Mouse (Mus musculus): ENCODE measurements around the gene Pafah1b2.

The Pafah1b2 gene

DNA sequence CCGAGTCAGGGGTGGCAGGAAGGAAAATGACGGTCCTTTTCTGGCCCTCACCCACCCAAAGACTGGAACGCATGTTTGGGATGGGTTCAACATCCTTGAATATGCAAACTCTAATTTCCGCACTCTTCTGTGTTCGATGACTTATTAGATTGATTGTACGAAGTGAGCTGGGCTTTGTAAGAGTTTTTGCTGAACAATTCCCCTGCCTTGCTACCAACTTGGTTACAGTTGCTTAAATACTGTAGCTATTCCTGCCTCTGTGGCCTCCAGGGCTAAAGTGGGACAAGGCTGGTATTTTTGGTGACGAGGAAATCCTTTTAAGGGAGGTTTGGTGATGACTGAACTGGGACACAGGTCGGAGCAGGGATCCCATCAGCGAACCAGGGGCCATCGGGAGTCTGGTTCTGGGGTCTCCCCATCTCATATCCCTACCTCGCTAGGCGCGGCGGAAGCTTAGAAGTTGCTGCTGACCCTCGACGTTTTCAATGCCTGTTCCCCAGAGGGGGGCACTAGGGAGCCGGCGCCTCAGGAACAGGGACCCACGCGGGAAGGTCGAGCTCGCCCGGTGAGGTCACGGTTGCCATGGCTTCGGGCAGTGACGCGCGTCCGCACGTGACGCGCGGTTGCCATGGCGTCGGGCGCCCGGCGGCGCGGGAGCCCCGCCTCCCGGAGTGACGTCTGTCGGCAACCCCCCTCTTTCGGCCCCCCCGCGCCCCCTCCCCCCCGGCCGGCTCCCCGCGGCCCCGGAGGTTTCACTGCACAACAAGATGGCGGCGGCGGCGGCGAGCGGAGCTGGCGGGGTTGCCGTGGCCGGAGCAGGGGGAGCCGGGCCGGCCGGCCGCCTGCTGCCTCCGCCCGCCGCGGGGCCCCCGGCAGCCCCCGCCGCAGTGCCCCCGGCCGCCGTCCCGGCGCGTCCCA is at the start of gene Pafah1b2, which contains the start of gene Sik3:
Gene Pafah1b2, minus strand, starts transcription at position 600 of the 918 bp plus-strand sequence.
Gene Sik3, plus strand, starts transcription at position 730 of the 918 bp plus-strand sequence.
- DNase-seq (ENCODE audit: low read depth) = peak; percentile 74

GRCm38 (mm10) chr9:46061696-46062425 is 49.4 kb upstream of the Pafah1b2 start:
- peak; percentile 74 for DNase-seq (ENCODE audit: low read depth)

DNA sequence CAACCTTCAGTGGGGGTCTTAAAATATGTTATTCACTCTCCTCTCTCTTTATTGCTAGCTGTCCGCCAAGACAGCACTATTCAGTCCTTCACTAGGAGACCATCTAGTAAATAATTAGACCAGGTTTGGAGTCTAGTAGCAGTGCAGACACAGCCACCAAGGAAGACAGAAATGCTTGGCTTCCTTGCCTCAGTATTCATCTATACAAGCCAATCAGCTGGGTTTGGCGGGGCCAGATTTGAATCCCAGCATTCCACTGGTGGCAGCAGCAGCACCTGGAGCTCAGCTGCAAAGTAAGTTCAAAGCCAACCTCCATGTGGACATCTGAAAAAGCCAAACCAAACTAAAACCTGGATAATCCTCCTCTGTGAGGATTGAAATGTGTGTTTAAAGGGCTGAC is 47.8 kb upstream of the Pafah1b2 start:
- DNase-seq (ENCODE audit: low read depth) = no peak

- DNase-seq (ENCODE audit: low read depth) = no peak
Measured at GRCm38 (mm10) chr9:46058065-46058464, 45.6 kb upstream of the Pafah1b2 start.

GRCm38 (mm10) chr9:46053014-46053666 is 40.6 kb upstream of the Pafah1b2 start:
- DNase-seq (ENCODE audit: low read depth) = no peak

DNA sequence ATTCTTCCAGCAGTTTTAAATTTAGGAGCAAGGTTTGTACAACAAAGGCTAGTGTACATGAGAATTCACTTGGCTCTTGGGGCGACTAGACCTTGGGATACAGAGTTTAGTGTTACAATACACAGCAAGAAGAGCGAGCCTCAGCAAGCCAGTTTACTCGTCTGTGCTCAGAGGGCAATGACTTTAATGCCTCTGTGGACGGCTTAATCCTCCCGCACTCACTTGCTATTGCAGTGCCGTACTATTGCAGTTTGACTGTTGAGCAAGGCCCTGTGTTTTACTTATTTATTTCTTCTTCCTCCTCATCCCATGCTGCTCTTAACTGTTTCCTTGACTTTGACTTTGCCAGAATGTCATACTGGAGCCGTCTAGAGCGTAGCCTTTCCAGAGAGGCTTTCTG is 37.7 kb upstream of the Pafah1b2 start:
- no peak for DNase-seq (ENCODE audit: low read depth)

- no peak for DNase-seq (ENCODE audit: low read depth)
Measured at GRCm38 (mm10) chr9:46049525-46049924, 37.0 kb upstream of the Pafah1b2 start.

DNA sequence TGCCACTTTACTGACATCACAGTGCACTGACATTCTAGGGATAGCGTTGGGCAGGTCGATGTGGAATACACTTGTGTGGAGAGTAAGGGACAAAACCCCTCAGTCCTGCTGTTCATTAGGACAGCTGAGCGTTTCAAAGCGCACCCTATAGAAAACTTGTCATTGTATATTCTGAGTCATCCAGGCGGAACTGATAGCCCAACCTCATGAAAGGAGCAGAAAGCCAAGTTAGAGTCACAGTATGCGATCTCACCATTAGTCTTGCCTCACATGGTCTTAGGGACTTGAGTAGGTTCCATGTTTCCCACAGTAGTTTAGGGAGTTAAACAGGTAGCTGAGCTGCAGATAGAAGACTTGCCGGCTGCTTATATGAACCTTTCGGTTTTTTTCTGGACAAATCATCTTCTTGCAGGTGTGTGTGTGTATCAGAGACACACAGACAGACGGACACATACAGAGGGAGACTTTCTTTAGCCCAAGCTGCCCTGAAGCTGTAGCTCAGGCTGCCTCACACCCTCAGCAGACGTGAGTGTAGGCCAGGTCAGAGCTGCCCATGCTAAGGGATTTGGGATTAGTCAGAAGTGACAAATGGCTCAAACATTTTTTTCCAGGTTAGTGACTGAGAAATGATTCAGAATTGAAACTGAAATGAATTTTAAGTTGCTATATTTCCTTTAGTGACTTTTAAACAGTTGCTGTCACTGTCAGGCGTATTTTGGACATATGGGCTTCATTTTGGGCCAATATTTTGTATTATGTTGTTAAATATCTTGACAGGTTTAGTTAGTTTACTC is 34.4 kb upstream of the Pafah1b2 start:
- DNase-seq (ENCODE audit: low read depth) = no peak

GRCm38 (mm10) chr9:46043626-46044025 is 31.1 kb upstream of the Pafah1b2 start:
- DNase-seq (ENCODE audit: low read depth) = no peak

DNA sequence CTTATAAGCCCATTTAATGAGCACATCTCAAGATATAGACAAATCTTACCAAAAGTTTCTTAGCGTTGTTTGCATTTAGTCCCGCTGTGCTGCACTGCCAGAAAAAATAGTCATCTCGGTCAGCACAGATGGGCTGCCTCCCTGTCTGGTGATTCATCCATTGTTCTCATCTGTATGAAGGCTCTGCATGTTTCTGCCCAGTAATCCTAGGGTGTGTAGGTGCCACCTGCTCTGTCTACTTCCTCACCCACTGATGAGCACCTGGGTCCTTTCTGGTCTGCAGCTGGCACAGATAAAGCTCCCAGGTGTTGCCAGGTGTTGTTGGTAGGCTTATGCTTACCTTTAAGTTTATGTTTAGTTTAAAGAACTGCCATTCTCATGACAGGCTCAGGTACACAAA is 29.9 kb upstream of the Pafah1b2 start:
- no peak for DNase-seq (ENCODE audit: low read depth)

DNA sequence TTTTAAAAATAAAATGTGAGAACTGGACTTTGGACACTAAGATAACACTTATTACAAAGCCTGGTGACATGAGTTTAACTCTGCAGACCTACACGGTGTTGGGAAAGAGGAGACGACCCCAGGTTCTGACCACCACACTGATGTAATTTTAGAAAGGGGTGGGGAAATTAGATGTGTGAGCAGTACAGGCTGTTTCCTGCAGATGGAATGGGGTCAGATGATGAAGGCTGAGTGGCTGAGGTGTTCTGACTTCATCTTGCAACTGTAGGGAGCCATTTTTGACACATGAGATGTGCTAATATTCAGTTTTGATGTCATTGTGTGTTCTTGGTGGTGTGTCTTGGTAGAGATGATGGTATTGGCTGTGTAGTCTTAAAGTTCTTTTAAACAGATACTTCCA is 28.7 kb upstream of the Pafah1b2 start:
- no peak for DNase-seq (ENCODE audit: low read depth)

DNA sequence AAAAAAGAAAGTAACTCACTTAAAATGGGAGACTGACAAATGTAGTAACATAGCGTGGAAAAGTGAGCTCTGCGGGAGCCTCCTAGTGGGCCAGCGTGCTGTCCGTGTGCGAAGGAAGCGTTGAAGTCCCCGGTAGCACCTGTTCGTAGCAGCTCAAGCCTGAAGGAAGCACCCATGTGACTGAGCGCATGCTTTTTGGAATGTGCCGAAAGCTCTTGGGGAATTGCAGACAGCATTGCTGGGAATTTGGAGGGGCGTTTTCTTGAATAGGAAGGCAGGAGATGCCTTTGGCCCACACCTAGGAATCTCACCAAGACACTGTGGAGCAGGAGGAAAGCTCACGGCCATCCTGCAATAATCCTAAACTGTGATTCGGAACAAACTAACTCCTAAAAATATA is 26.3 kb upstream of the Pafah1b2 start:
- no peak for DNase-seq (ENCODE audit: low read depth)

- no peak for DNase-seq (ENCODE audit: low read depth)
Measured at GRCm38 (mm10) chr9:46036881-46037280, 24.4 kb upstream of the Pafah1b2 start.

DNA sequence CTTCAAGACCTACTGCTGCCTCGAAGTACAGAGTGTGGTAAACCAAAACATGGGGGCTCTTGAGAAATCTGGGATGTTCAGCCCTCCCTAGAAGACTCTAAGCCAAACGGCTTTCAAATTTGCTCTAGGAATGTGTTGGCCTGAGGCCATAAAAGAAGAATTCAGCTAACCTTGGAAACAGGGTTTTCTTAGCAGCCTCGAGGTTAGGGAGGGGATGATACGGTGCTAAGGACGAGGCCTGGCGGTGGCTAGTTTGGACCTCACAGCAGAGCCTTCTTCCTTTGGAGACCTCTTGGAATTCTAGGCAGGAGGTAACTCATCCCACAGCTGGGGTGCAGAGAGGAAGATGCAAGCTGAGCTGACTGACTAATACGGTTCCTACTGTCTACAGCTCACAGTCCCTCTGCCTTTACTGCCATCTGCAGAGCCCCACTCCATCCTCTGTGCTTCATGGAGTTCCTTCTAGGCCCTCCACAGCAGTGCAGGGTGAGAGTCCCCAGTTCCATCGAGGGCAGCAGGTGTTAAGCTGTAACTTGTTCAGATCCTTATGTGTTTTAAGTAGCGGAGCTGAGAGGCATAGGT is 22.9 kb upstream of the Pafah1b2 start:
- DNase-seq (ENCODE audit: low read depth) = no peak

GRCm38 (mm10) chr9:46033862-46034261 is 21.4 kb upstream of the Pafah1b2 start:
- DNase-seq (ENCODE audit: low read depth) = no peak

DNA sequence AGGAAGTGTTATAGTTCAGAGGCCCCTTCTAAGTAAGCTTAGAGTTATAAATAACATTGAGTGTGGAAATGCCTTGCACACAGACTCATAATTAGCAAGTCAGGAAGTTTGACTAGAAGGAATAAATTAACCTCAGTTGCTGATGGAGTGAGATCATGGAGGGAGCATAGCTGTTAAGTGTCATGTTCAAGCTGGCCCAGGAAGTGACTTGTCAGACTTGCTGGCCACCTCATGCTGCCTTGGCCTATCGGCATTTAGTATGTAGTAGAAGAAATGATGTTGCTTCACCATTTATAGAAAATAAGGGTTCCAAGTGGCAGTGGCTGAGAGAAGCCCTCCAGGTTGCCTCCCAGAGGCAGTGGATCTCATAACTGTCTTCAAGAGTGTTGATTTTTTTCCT is 20.6 kb upstream of the Pafah1b2 start:
- DNase-seq (ENCODE audit: low read depth) = no peak

DNA sequence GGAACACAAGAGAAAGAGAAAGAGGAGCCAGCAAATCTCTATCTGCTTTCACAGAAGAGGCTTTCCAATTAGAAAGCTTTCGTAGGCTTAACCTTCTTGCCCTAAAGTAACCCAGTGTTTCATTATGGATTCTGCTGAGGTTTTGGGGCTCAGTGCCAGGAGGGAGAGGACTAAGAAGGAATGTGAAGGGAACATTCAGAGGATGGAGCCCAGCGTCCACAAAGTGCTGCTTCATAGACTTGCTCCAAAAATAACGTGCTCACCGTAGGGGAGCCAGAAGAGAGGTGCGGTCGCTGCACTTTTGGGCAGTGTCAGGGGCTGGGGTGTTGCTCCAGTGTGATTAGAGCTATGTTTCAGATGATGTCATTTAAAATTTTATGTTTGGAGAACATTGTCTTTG is 19.7 kb upstream of the Pafah1b2 start:
- DNase-seq (ENCODE audit: low read depth) = no peak

- no peak for DNase-seq (ENCODE audit: low read depth)
Measured at GRCm38 (mm10) chr9:46030968-46031367, 18.5 kb upstream of the Pafah1b2 start.

GRCm38 (mm10) chr9:46030184-46030583 is 17.7 kb upstream of the Pafah1b2 start:
- DNase-seq (ENCODE audit: low read depth) = no peak

GRCm38 (mm10) chr9:46029534-46029933 is 17.0 kb upstream of the Pafah1b2 start:
- DNase-seq (ENCODE audit: low read depth) = no peak

DNA sequence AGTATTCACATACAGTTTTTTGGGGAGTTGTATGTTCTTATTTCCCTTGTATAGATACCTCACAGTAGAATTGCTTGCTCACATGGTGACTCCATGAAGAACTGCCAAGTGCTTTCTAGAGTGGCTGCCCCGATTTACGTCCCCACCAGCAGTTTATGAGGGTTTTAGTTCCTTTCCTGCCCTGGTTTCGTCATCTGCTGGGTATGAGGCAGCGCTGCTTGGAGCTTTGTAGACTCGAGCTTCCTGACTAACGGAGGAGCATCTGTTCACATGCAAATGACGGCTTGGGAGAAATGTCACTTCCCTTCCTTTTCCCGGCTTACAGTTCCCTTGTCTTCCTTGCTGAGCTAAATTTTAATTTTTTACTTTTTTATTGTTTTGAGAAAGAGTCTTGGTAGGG is 15.5 kb upstream of the Pafah1b2 start:
- no peak for DNase-seq (ENCODE audit: low read depth)

Data from fibroblast of lung, adult 2 months (primary cell).